Mouse (Mus musculus) liver, adult 2 months (tissue): ENCODE data around the gene Unk.

ENCODE experiments used
- CTCF ChIP-seq: fragments of 200-500 bp; IDR thresholded peaks from 2 replicates; pipeline ENCODE4 v1.5.1; 2011; ENCODE audit warnings: low read depth, low read length, control low read depth
- POLR2A ChIP-seq: fragments of 200-500 bp; IDR thresholded peaks from 2 replicates; pipeline ENCODE4 v1.6.1; 2011; ENCODE audit warnings: low read length, control low read depth; ENCODE audit not compliant: insufficient read depth; ENCODE audit errors: extremely low read depth

DNA sequence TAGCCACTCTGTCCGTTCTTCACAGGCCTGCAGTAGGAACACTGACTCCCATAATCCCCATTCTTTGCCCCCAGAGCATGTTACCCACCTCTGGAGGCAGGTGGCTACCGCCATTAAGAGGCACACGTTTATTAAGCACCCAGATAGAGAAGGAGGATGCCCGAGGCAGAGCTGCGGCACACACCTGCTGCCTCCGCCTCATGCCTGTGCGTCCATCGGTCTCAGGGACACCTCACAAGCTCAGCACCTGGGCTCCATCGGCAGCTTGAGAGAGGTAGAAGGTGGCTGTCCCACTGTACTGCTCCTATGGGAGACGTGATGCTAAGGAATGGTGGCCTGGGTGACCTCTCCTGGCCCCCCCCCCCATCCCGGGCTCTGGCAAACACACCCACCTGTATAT is 21.7 kb upstream of the Unk start:
- TF ChIP-seq CTCF: no peak
- TF ChIP-seq POLR2A: no peak
